Mouse (Mus musculus): ENCODE measurements around the gene Itgb7. TPM values are rescaled to one million over a fixed set of nuclear protein-coding genes. Genes with fewer than 3 reads are reported as not detected.

The Itgb7 gene
- polyA plus RNA-seq, 1 experiment, result 0.30 TPM

DNA sequence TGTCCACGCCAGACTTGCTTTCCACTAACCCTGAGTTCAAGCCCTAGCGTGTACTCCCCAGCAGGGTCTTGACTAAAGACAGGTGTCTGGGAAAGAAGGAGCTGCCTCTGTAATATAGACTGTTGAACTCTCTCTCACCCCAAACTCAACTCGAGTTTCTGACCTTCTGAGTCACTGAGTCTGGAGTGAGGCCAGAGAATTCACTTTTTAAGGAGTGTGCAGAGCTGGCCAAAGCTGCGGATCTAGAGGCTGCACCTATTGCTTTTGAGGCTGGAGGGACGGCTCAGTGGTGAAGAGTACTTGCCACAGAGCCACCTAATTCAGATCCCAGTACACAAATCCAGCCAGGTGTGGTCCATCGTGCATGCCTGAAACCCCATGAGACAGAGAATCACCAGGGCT lies 64.1 kb downstream of the Itgb7 start:
- peak; percentile 24 for DNase-seq (ENCODE audit: low read depth)
- TF ChIP-seq CTCF (IDR thresholded peaks at IDR 0.05; ENCODE audit: borderline replicate concordance, extremely low read depth, insufficient read depth, insufficient read length) (no peak), POLR2A (IDR thresholded peaks at IDR 0.05; ENCODE audit: borderline replicate concordance, extremely low read depth, insufficient read depth, insufficient read length, poor library complexity, severe bottlenecking) (no peak)

Other genes with a start within 250 kb of the Itgb7 start
- gene Krt8, start 227.5 kb downstream of the Itgb7 start, polyA plus RNA-seq (2012; rRNA removed), result 2.0 and 3.7 TPM in 2 replicates
- gene Krt18, start 203.8 kb downstream of the Itgb7 start, polyA plus RNA-seq (2012; rRNA removed), result 1.9 and 3.9 TPM in 2 replicates
- gene Eif4b, start 158.2 kb downstream of the Itgb7 start, polyA plus RNA-seq (2012; rRNA removed), result 123 and 173 TPM in 2 replicates
- 10.2 and 18.8 TPM in 2 replicates for gene Tns2, start 131.5 kb downstream of the Itgb7 start, polyA plus RNA-seq (2012; rRNA removed)
- 63.8 and 64.6 TPM in 2 replicates for gene Spryd3, start 95.7 kb downstream of the Itgb7 start, polyA plus RNA-seq (2012; rRNA removed)
- 0.57 and 0.83 TPM in 2 replicates for gene Igfbp6, start 87.6 kb downstream of the Itgb7 start, polyA plus RNA-seq (2012; rRNA removed)
- 0.15 and 0.18 TPM in 2 replicates for gene Soat2, start 81.4 kb downstream of the Itgb7 start, polyA plus RNA-seq (2012; rRNA removed)
- 91.1 and 96.5 TPM in 2 replicates for gene Zfp740, start 28.7 kb downstream of the Itgb7 start, polyA plus RNA-seq (2012; rRNA removed)
- 45.4 and 50.8 TPM in 2 replicates for gene Csad, start 27.2 kb downstream of the Itgb7 start, polyA plus RNA-seq (2012; rRNA removed)
- 9.1 and 11.0 TPM in 2 replicates for gene Rarg, start 25.6 kb upstream of the Itgb7 start, polyA plus RNA-seq (2012; rRNA removed)
- gene Gm9918, start 38.6 kb upstream of the Itgb7 start, polyA plus RNA-seq (2012; rRNA removed), result 0.18 and 0.23 TPM in 2 replicates
- 48.7 and 53.6 TPM in 2 replicates for gene Mfsd5, start 47.5 kb upstream of the Itgb7 start, polyA plus RNA-seq (2012; rRNA removed)
- 11.3 and 12.6 TPM in 2 replicates for gene Espl1, start 64.3 kb upstream of the Itgb7 start, polyA plus RNA-seq (2012; rRNA removed)
- 303 and 362 TPM in 2 replicates for gene Pfdn5, start 94.2 kb upstream of the Itgb7 start, polyA plus RNA-seq (2012; rRNA removed)
- 109 and 137 TPM in 2 replicates for gene Myg1, start 99.8 kb upstream of the Itgb7 start, polyA plus RNA-seq (2012; rRNA removed)
- 33.6 and 49.2 TPM in 2 replicates for gene Aaas, start 118.8 kb upstream of the Itgb7 start, polyA plus RNA-seq (2012; rRNA removed)
- gene Sp7, start 135.2 kb upstream of the Itgb7 start, polyA plus RNA-seq (2012; rRNA removed), result 0.69 and 4.1 TPM in 2 replicates
- 19.2 and 20.8 TPM in 2 replicates for gene Sp1, start 174.2 kb upstream of the Itgb7 start, polyA plus RNA-seq (2012; rRNA removed)
- gene Amhr2, start 213.4 kb upstream of the Itgb7 start, polyA plus RNA-seq (2012; rRNA removed), result 0.48 and 0.53 TPM in 2 replicates
- gene Prr13, start 227.1 kb upstream of the Itgb7 start, polyA plus RNA-seq (2012; rRNA removed), result 94.6 and 117 TPM in 2 replicates
- gene Pcbp2, start 238.6 kb upstream of the Itgb7 start, polyA plus RNA-seq (2012; rRNA removed), result 569 and 716 TPM in 2 replicates